Mouse (Mus musculus) olfactory bulb, adult 2 months (tissue): ENCODE results near the gene Camta1.

Source experiments
- CTCF ChIP-seq: fragments of 200-500 bp; IDR thresholded peaks from 2 replicates; pipeline ENCODE4 v1.5.1; 2012; ENCODE audit warnings: low read depth, mild to moderate bottlenecking, low read length, moderate library complexity; ENCODE audit not compliant: insufficient read depth
- POLR2A ChIP-seq: fragments of 200-500 bp; IDR thresholded peaks from 2 replicates; pipeline ENCODE4 v1.6.1; 2012; ENCODE audit warnings: mild to moderate bottlenecking, low read depth, low read length, moderate library complexity; ENCODE audit not compliant: insufficient read depth

- TF ChIP-seq CTCF (no peak), POLR2A (no peak)
Measured at GRCm38 (mm10) chr4:151510417-151510816, 351.3 kb downstream of the Camta1 start.
